Mouse (Mus musculus): ENCODE measurements around the gene Rap1gap2. TPM values are rescaled to one million over a fixed set of nuclear protein-coding genes. Genes with fewer than 3 reads are reported as not detected.

The Rap1gap2 gene
- total and polyA plus RNA-seq, 3 experiments: 5.8 to 10.1 TPM; not detected in 1

DNA sequence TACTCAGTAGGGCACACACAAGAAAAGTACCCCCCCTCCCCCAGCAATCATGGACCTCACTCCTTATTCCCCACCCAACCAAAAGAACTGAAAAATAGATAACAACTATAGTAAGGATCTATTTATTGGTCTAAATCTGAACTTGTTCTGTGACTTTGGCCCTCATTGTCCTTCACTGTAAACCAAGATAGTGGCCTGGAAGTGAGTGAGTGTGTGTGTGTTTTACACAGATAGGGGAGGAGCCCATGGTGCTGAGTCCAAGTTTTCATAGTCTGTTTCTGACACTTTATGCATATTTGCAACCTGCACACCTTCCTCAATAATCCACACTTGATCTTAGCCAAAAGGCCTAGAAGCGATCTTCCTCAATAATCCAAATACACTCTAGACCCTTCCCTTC, 38.0 kb upstream of the Rap1gap2 start:
- peaks cover 8 to 41% of the 10 kb centered on the region in 2 experiments; a peak in 3 of 4 replicates for H3K4me1 ChIP-seq (ENCODE audit: control insufficient read depth in 1 of 2, insufficient read depth in 2 of 2, low read length in 2 of 2)

DNA sequence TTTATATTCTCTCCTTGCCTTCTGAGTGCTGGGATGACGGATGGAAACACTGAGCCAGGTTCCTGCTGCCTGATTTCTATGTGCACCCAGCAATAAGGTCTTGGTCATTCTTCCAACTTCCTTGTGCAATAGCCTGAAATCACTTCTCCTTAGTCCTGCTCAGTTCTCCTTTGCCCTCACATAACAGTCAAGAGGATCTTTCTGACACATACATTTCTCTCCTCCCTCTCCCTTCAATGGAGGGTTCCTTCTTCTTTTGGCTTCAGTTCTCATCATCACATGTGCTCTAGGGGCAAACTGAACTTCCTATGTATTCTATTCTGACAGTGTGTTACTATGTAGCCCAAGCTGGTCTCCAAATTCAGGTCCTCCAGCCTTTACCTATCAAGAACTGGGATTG, 37.3 kb upstream of the Rap1gap2 start:
- peak; percentile 73 for DNase-seq (ENCODE audit: low read depth, low spot score)
- H3K79me2 ChIP-seq (ENCODE audit: control insufficient read depth, insufficient read depth, low read length, poor library complexity): peaks cover 37% of the 10 kb centered on the region
- H3K27me3 ChIP-seq (ENCODE audit: control insufficient read depth in 1 of 2, insufficient read depth in 2 of 2, low read length in 2 of 2): no peaks in the 10 kb centered on the region
- H3K27ac ChIP-seq (ENCODE audit: control insufficient read depth, low read depth, low read length): peak overlapping the region; percentile 70
- peak overlapping the region; percentile 54 for H3K9ac ChIP-seq (ENCODE audit: control insufficient read depth, low read depth, low read length, poor library complexity, severe bottlenecking)
- no peaks in the 10 kb centered on the region for H3K9me3 ChIP-seq (replicated peaks; ENCODE audit: insufficient read depth, low read length)
- peaks cover 0 to 30% of the 10 kb centered on the region in 2 experiments; a peak in 3 of 4 replicates for H3K36me3 ChIP-seq (ENCODE audit: control insufficient read depth in 1 of 2, insufficient read depth in 2 of 2, low read length in 2 of 2)
- H3K4me1 ChIP-seq (ENCODE audit: control insufficient read depth in 1 of 2, insufficient read depth in 2 of 2, low read length in 2 of 2): peaks cover 10 to 43% of the 10 kb centered on the region in 2 experiments; a peak in 3 of 4 replicates
- TF ChIP-seq ZC3H11A (IDR thresholded peaks at IDR 0.05; ENCODE audit: low read depth, low read length): no peak
- no peak for TF ChIP-seq CHD2 (IDR thresholded peaks at IDR 0.05; ENCODE audit: low read length)
- no peak for TF ChIP-seq GATA1 (IDR thresholded peaks at IDR 0.05; ENCODE audit: low read depth, low read length)
- TF ChIP-seq USF1 (IDR thresholded peaks at IDR 0.05; ENCODE audit: low read depth, low read length): 0 out of 2 replicates have a peak, but pooled peaks have one; percentile 13
- no peak; the same call in 1 of the 2 replicates for TF ChIP-seq SIN3A (IDR thresholded peaks at IDR 0.05; ENCODE audit: low read length)
- no peak for TF ChIP-seq E2F4 (IDR thresholded peaks at IDR 0.05; ENCODE audit: borderline replicate concordance, low read depth, low read length)
- TF ChIP-seq ZMIZ1 (IDR thresholded peaks at IDR 0.05; ENCODE audit: low read depth, low read length): no peak
- TF ChIP-seq RCOR1 (IDR thresholded peaks at IDR 0.05; ENCODE audit: low read depth, low read length): no peak
- TF ChIP-seq MXI1 (IDR thresholded peaks at IDR 0.05; ENCODE audit: low read depth, low read length): peak; percentile 67
- TF ChIP-seq ETS1 (IDR thresholded peaks at IDR 0.05; ENCODE audit: low read depth, low read length): 0 out of 2 replicates have a peak, but pooled peaks have one; percentile 23
- TF ChIP-seq NELFE (IDR thresholded peaks at IDR 0.05; ENCODE audit: low read depth, low read length): no peak
- TF ChIP-seq USF2 (IDR thresholded peaks at IDR 0.05; ENCODE audit: borderline replicate concordance in 1 of 2, insufficient read depth in 1 of 2, low read depth in 1 of 2, low read length in 2 of 2): no peak
- TF ChIP-seq MYB (IDR thresholded peaks at IDR 0.05; ENCODE audit: low read depth, low read length): no peak
- TF ChIP-seq MYC (IDR thresholded peaks at IDR 0.05; ENCODE audit: low read depth, low read length): peak; percentile 67
- no peak for TF ChIP-seq POLR2A (IDR thresholded peaks at IDR 0.05; ENCODE audit: control insufficient read depth in 1 of 2, insufficient read depth in 1 of 2, low read depth in 1 of 2, low read length in 2 of 2, poor library complexity in 1 of 2)
- no peak for TF ChIP-seq TCF12 (IDR thresholded peaks at IDR 0.05; ENCODE audit: low read depth, low read length)
- TF ChIP-seq GABPA (IDR thresholded peaks at IDR 0.05; ENCODE audit: low read depth, low read length): no peak
- TF ChIP-seq ELF1 (IDR thresholded peaks at IDR 0.05; ENCODE audit: low read depth, low read length): no peak
- no peak for TF ChIP-seq UBTF (IDR thresholded peaks at IDR 0.05; ENCODE audit: borderline replicate concordance, insufficient read depth, low read depth, low read length)
- TF ChIP-seq KAT2A (conservative IDR thresholded peaks at IDR 0.05; ENCODE audit: low read depth, low read length): no peak
- peak in 1 of 2 experiments; percentile 33; a peak in 1 of 4 replicates for TF ChIP-seq EP300 (IDR thresholded peaks at IDR 0.05; ENCODE audit: low read depth in 1 of 2, low read length in 2 of 2)
- TF ChIP-seq MAX (IDR thresholded peaks at IDR 0.05; ENCODE audit: low read length): 0 out of 2 replicates have a peak, but pooled peaks have one; percentile 21
- H3K4me3 ChIP-seq (ENCODE audit: control insufficient read depth in 1 of 2, insufficient read depth in 1 of 2, low read depth in 2 of 2, low read length in 2 of 2): no peak overlapping the region

More for the DNA sequence above, 38.0 kb upstream of the Rap1gap2 start:
- no peak for DNase-seq (ENCODE audit: low read depth, low spot score)
- Histone ChIP-seq H3K9me3 (replicated peaks; ENCODE audit: insufficient read depth, low read length) (no peaks in the 10 kb centered on the region), H3K79me2 (ENCODE audit: control insufficient read depth, insufficient read depth, low read length, poor library complexity) (peaks cover 44% of the 10 kb centered on the region), H3K9ac (ENCODE audit: control insufficient read depth, low read depth, low read length, poor library complexity, severe bottlenecking) (peak overlapping the region; percentile 54), H3K27me3 (ENCODE audit: control insufficient read depth in 1 of 2, insufficient read depth in 2 of 2, low read length in 2 of 2) (no peaks in the 10 kb centered on the region), H3K4me3 (ENCODE audit: control insufficient read depth in 1 of 2, insufficient read depth in 1 of 2, low read depth in 2 of 2, low read length in 2 of 2) (peak overlapping the region; percentile 54 to 74), H3K36me3 (ENCODE audit: control insufficient read depth in 1 of 2, insufficient read depth in 2 of 2, low read length in 2 of 2) (peaks cover 0 to 30% of the 10 kb centered on the region in 2 experiments; a peak in 3 of 4 replicates), H3K27ac (ENCODE audit: control insufficient read depth, low read depth, low read length) (peak overlapping the region; percentile 70)
- TF ChIP-seq TAL1 (IDR thresholded peaks at IDR 0.05; ENCODE audit: low read length): peak; percentile 53
- no peak for TF ChIP-seq NRF1 (IDR thresholded peaks at IDR 0.05; ENCODE audit: insufficient read depth, low read depth, low read length, poor library complexity, severe bottlenecking)
- no peak for TF ChIP-seq POLR2A (IDR thresholded peaks at IDR 0.05; ENCODE audit: control insufficient read depth in 1 of 2, insufficient read depth in 1 of 2, low read depth in 1 of 2, low read length in 2 of 2, poor library complexity in 1 of 2)
- TF ChIP-seq GATA1 (IDR thresholded peaks at IDR 0.05; ENCODE audit: low read depth, low read length): peak; percentile 54; the same call in 1 of the 2 replicates
- TF ChIP-seq EP300 (IDR thresholded peaks at IDR 0.05; ENCODE audit: low read depth in 1 of 2, low read length in 2 of 2): peak; percentile 44 to 51; a peak in 3 of 4 replicates
- peak; percentile 50 for TF ChIP-seq TCF12 (IDR thresholded peaks at IDR 0.05; ENCODE audit: low read depth, low read length)
- TF ChIP-seq RCOR1 (IDR thresholded peaks at IDR 0.05; ENCODE audit: low read depth, low read length): peak; percentile 56; the same call in 1 of the 2 replicates
